Mouse (Mus musculus) mature B cell (primary cell): ENCODE data around the gene Adcy10.

Experiments used
- in situ Hi-C: fragments of 300-500 bp; cut with MboI; formaldehyde crosslinking; loops from 2 replicates; pipeline ENCODE4 v1.14.3; 2019

The Adcy10 gene

GRCm38 (mm10) chr1:165536079-165536675 is 51.2 kb downstream of the Adcy10 start:
- in situ Hi-C loops: no loop called here

GRCm38 (mm10) chr1:165537241-165537807 is 52.3 kb downstream of the Adcy10 start:
- in situ Hi-C loops: no loop called here

GRCm38 (mm10) chr1:165556711-165557110 is 71.7 kb downstream of the Adcy10 start:
- in situ Hi-C loops: no loop called here

- in situ Hi-C loops: no loop called here
Observed at GRCm38 (mm10) chr1:165559073-165559472, 74.1 kb downstream of the Adcy10 start.

GRCm38 (mm10) chr1:165565283-165565682 is 80.3 kb downstream of the Adcy10 start:
- in situ Hi-C loops: no loop called here

- in situ Hi-C loops: no loop called here
Observed at GRCm38 (mm10) chr1:165567466-165567865, 82.5 kb downstream of the Adcy10 start.

GRCm38 (mm10) chr1:165576005-165576404 is 91.0 kb downstream of the Adcy10 start:
- in situ Hi-C loops: no loop called here

- in situ Hi-C loops: no loop called here
Observed at GRCm38 (mm10) chr1:165576459-165577112, 91.6 kb downstream of the Adcy10 start.

- in situ Hi-C loops: no loop called here
Observed at GRCm38 (mm10) chr1:165579332-165579731, 94.3 kb downstream of the Adcy10 start.

GRCm38 (mm10) chr1:165581255-165581654 is 96.3 kb downstream of the Adcy10 start:
- in situ Hi-C loops: no loop called here

- in situ Hi-C loops: no loop called here
Observed at GRCm38 (mm10) chr1:165583529-165584184, 98.7 kb downstream of the Adcy10 start.

- in situ Hi-C loops: no loop called here
Observed at GRCm38 (mm10) chr1:165585389-165586104, 100.6 kb downstream of the Adcy10 start.

GRCm38 (mm10) chr1:165586366-165586765 is 101.4 kb downstream of the Adcy10 start:
- in situ Hi-C loops: no loop called here

- in situ Hi-C loops: no loop called here
Observed at GRCm38 (mm10) chr1:165587845-165588244, 102.9 kb downstream of the Adcy10 start.

- in situ Hi-C loops: no loop called here
Observed at GRCm38 (mm10) chr1:165589280-165590048, 104.5 kb downstream of the Adcy10 start.

GRCm38 (mm10) chr1:165590760-165591159 is 105.8 kb downstream of the Adcy10 start:
- in situ Hi-C loops: no loop called here

- in situ Hi-C loops: no loop called here
Observed at GRCm38 (mm10) chr1:165592295-165593082, 107.5 kb downstream of the Adcy10 start.

- in situ Hi-C loops: no loop called here
Observed at GRCm38 (mm10) chr1:165594699-165595421, 109.9 kb downstream of the Adcy10 start.

GRCm38 (mm10) chr1:165601775-165602280 is 116.8 kb downstream of the Adcy10 start:
- in situ Hi-C loops: no loop called here

GRCm38 (mm10) chr1:165603218-165603617 is 118.2 kb downstream of the Adcy10 start:
- in situ Hi-C loops: no loop called here
